Mouse (Mus musculus): Measurements from ENCODE around the gene Olfr1359.
A peak's percentile ranks its signal among the peaks of the same experiment; 100 is the strongest.

The Olfr1359 gene

DNA sequence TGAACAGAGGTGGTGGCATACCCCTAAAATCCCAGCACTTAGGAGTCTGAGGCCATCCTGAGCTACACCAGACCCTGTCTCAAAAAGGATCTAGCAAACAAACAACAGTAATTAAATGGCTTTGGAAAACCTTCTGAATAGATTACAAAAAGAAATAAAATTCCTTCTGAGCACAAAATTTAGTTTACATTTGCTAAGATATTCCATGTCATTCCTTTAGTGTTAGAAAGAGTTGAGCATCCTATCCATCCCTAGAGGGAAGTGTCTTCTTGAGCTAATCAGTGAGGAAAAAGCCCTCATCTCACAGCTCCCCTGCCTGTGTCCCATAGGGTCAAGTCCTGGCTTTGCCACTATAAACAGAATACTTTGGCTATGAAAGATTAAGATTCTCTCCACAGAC is at the start of gene Olfr1359:
Olfr1359 (plus strand) TSS at position 301 of the 400 bp plus-strand sequence.
- DNase-seq (ENCODE audit: extremely low spot score), result no peak

- DNase-seq (ENCODE audit: extremely low spot score), result no peak
Measured at GRCm38 (mm10) chr13:21663286-21663685, 34.6 kb upstream of the Olfr1359 start, which contains the start of gene Olfr1361. Olfr1361 (minus strand) TSS chr13:21663386.

DNA sequence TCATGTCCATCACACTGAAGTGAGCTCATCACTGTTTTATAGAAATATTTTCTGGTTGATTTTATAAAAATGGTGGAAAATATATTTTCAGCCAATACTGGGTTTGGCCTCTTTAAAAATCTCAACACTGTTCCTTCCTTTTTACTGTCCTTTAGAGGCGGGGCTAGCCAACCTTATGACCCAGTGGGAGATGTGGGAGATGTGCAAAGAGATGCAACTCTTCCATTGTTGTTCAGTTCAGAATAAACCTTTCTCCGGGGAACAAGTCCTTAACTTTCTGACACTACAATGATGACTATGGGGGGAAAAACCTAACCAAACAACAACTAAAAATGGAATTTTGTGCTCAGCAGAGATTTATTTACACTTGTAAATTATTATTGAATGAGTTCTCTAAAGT is 20.6 kb upstream of the Olfr1359 start, which contains the start of gene Olfr1360:
Olfr1360 (minus strand) TSS at position 101 of the 400 bp plus-strand sequence.
- no peak for DNase-seq (ENCODE audit: extremely low spot score)

DNA sequence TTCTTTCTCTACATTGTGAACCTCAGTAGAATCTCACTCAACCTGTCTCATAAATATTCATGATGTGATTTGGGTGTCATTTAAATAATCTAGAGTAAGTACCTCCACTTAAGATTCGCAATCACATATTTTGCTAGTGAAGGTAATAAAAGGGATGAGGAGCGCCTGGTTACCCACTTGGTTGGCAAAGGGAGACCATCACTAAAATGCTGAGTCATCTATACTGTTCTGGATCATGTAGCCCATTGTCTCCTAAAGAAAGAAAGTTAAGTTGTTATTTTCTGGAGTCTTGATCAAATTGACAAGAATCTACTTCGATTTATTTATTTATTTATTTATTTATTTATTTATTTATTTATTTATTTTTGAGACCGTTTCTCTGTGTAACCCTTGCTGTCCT is 8.8 kb downstream of the Olfr1359 start:
- no peak for DNase-seq (ENCODE audit: extremely low spot score)

DNA sequence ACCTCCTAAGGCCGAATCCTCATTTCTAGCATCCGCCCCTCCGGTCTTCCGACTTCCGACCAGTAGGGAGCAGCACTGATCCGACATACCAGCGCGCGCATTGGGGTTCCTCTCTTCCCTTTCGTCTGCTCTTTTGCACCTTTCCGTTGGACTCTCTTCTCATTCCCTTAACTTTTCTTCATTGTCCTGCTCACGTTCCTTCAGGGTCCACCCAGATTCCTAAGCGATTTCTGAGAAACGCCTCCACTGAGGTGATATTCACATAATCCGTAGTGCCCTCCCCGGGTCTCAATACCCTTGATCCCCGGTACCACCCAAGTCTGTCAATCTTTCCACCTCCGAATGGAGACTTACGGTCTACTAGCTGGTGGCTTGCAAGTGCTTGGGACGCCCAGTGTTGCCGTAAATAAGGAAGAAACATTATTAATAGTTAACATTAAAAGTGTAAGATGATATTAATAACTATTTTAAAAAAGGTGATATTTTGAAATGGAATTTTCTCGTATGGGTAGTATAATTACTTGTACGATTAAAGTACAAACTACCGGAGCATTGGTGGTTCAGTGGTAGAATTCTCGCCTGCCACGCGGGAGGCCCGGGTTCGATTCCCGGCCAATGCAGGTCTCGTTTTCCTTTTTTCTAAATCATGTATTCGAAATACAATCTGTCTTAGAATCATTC is 12.3 kb downstream of the Olfr1359 start:
- peak; percentile 91 for DNase-seq (ENCODE audit: extremely low spot score)

- DNase-seq (ENCODE audit: extremely low spot score), result peak; percentile 83
Measured at GRCm38 (mm10) chr13:21710821-21711525, 13.1 kb downstream of the Olfr1359 start.

DNA sequence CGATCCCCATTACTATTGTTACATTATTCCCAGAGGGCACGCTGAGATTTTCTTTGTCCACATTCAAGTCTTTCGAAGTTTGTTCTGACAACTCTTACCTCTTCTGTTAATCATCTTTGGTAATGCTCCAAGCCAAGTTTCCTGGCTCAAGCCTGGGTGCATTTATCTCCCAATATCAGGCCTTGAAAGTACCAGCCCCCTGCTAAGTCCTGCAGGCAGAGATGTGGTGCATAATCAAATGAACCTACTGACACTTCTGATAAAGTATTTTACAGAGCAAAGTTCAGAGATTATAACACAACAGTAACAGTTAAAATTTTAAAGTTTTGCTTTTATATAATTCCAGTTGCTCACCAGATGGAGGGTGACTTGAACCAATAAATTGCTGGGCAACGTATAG is 13.8 kb downstream of the Olfr1359 start:
- no peak for DNase-seq (ENCODE audit: extremely low spot score)

DNA sequence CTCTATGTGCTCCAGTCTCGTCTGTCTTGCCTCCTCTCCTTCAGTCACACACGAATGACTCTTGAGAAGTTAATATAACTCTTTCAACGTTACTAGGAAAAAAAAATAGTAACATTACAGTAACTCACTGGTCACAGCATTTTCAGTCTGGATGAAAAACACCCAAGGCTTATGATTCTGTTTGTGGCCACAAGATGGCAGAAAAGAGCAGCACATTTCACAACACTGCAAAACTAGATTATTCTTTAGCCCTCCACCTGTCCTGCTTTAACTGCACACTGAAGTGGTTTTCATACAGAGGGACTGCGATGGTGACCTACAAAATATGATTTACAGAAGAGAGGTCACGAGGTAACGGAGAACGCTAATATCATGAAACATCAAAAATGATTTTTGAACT is 16.8 kb downstream of the Olfr1359 start:
- no peak for DNase-seq (ENCODE audit: extremely low spot score)

- peak; percentile 70 for DNase-seq (ENCODE audit: extremely low spot score)
Measured at GRCm38 (mm10) chr13:21715131-21715863, 17.4 kb downstream of the Olfr1359 start.

- peak; percentile 95 for DNase-seq (ENCODE audit: extremely low spot score)
Measured at GRCm38 (mm10) chr13:21715864-21716539, 18.1 kb downstream of the Olfr1359 start, which contains the start of the genes Hist1h2bl and Hist1h2ai. Hist1h2bl (minus strand) TSS chr13:21716143. Hist1h2ai (plus strand) TSS chr13:21716422.

- peak; percentile 83 for DNase-seq (ENCODE audit: extremely low spot score)
Measured at GRCm38 (mm10) chr13:21716540-21717391, 18.9 kb downstream of the Olfr1359 start.

GRCm38 (mm10) chr13:21717397-21718357 is 19.8 kb downstream of the Olfr1359 start, which contains the start of gene Hist1h3h:
Hist1h3h (plus strand) TSS chr13:21717659.
- peak; percentile 95 for DNase-seq (ENCODE audit: extremely low spot score)

GRCm38 (mm10) chr13:21718381-21719080 is 20.6 kb downstream of the Olfr1359 start:
- peak; percentile 76 for DNase-seq (ENCODE audit: extremely low spot score)

- DNase-seq (ENCODE audit: extremely low spot score), result peak; percentile 59
Measured at GRCm38 (mm10) chr13:21721107-21721756, 23.3 kb downstream of the Olfr1359 start.

- DNase-seq (ENCODE audit: extremely low spot score), result peak; percentile 92
Measured at GRCm38 (mm10) chr13:21721757-21722372, 24.0 kb downstream of the Olfr1359 start, which contains the start of gene Hist1h2bm. Hist1h2bm (plus strand) TSS chr13:21722044.

- peak; percentile 75 for DNase-seq (ENCODE audit: extremely low spot score)
Measured at GRCm38 (mm10) chr13:21722373-21722925, 24.5 kb downstream of the Olfr1359 start.
